ENCODE assay signal across 9 mouse cellular contexts in genomic region chr14:73632648-73633263, GRCm38 (mm10). TPM values are rescaled to one million over a fixed set of nuclear protein-coding genes. Genes with fewer than 3 reads are reported as not detected.
DNase-seq lines count a peak whose midpoint lies in the region; ATAC-seq and TF ChIP-seq lines count a peak whose summit lies in the region.
"Had no signal": no experiment of that assay in that cellular context is flagged by ENCODE, and none has a peak within 500 bp of the region (broad histone marks: within the 10 kb centered on the region; RNA-seq: fewer than 3 reads in every experiment).

No protein-coding gene starts in this region.

- no peak for ATAC-seq in liver, embryonic 12.5 days
- peak; percentile 56 for ATAC-seq in granulocyte monocyte progenitor cell, adult 5-6 weeks (replicated peaks; ENCODE audit: poor library complexity, severe bottlenecking)

- H3K4me2 ChIP-seq in liver, embryonic 12.5 days = no peak overlapping the region

- no peak for TF ChIP-seq POLR2A in liver, adult 2 months (IDR thresholded peaks at IDR 0.05; ENCODE audit: extremely low read depth, insufficient read depth, low read length)

- intact Hi-C loops in left cerebral cortex, postnatal 10 days (cut with DNase I) = no loop called here

- TF ChIP-seq CTCF in liver, adult 2 months (IDR thresholded peaks at IDR 0.05; ENCODE audit: low read depth, low read length) = no peak

- H3K4me1 ChIP-seq in liver, adult 2 months (ENCODE audit: control insufficient read depth, insufficient read depth, low read length) = peaks cover 20% of the 10 kb centered on the region
- no peaks in the 10 kb centered on the region for H3K4me1 ChIP-seq in liver, embryonic 12.5 days

- peak overlapping the region; percentile 86; the same call in 1 of the 2 replicates for H3K27ac ChIP-seq in liver, adult 2 months (replicated peaks; ENCODE audit: insufficient read depth, low read depth, low read length)
- H3K27ac ChIP-seq in liver, embryonic 12.5 days = no peak overlapping the region
- H3K27ac ChIP-seq: kidney, postnatal 0 days had no signal

- 13% methylated on average over 9 of the region's 9 CpGs for WGBS in liver, adult 2 months
- WGBS in liver, embryonic 12.5 days (ENCODE audit: insufficient replicate concordance) = 62% methylated on average over 9 of the region's 9 CpGs

- H3K79me2 ChIP-seq in liver, adult 2 months (ENCODE audit: control insufficient read depth, insufficient read depth, low read length) = no peaks in the 10 kb centered on the region

- no peak overlapping the region for H3K9ac ChIP-seq in liver, adult 2 months (ENCODE audit: low read depth, low read length)
- no peak overlapping the region for H3K9ac ChIP-seq in liver, embryonic 12.5 days

- no peak overlapping the region for H3K4me3 ChIP-seq in liver, adult 2 months (ENCODE audit: insufficient read depth, low read depth, low read length)
- H3K4me3 ChIP-seq in liver, embryonic 12.5 days = no peak overlapping the region
- H3K4me3 ChIP-seq: myocyte had no signal

- H3K36me3 ChIP-seq in liver, adult 2 months (ENCODE audit: control insufficient read depth, insufficient read depth, low read length) = no peaks in the 10 kb centered on the region
- no peaks in the 10 kb centered on the region for H3K36me3 ChIP-seq in liver, embryonic 12.5 days

- H3K27me3 ChIP-seq in liver, adult 2 months (ENCODE audit: control insufficient read depth, insufficient read depth, low read length) = no peaks in the 10 kb centered on the region
- H3K27me3 ChIP-seq in liver, embryonic 12.5 days (replicated peaks) = no peaks in the 10 kb centered on the region

- DNase-seq in liver, adult 2 months (ENCODE audit: extremely low read depth, low read depth, low spot score) = peak; percentile 94
- DNase-seq in cerebellum, adult 11-12 months = peak; percentile 58
- DNase-seq in left cerebral cortex, postnatal 10 days (ENCODE audit: extremely low spot score in 1 of 2, low spot score in 2 of 2) = peak; percentile 40 to 80
- no peak for DNase-seq in thymus, adult 18-20 months
- no peak for DNase-seq in neural tube, embryonic 10.5 days (ENCODE audit: extremely low spot score, low spot score)

- H3K9me3 ChIP-seq in liver, embryonic 12.5 days (replicated peaks) = no peaks in the 10 kb centered on the region

RNA-seq across cellular contexts. Expression of gene Gm21750, which starts 28.3 kb away (rescaled TPM):
- total RNA-seq in liver, adult 2 months (2014; rRNA removed) = not detected in 2 replicates
- not detected in 2 replicates for polyA plus RNA-seq in liver, adult 2 months (2012; rRNA removed)
- polyA plus RNA-seq in liver, embryonic 12.5 days (2016; fragmentation: Nextera tagmentation; extraction: Ambion mirVana) = not detected in 2 replicates
- total RNA-seq in granulocyte monocyte progenitor cell, adult 5-6 weeks (2014; fragmentation: Nextera tagmentation) = not detected in 2 replicates
- total RNA-seq in granulocyte monocyte progenitor cell, adult 5-6 weeks (2017) = not detected in 2 replicates
- total RNA-seq in left cerebral cortex, postnatal 10 days (2021) = under 1 TPM in 1 of 2 experiments, not detected in 1; 0.21 TPM
- polyA plus RNA-seq: kidney, postnatal 0 days; myocyte had no signal

Comparison
In these comparisons a context has a peak if more than half of its experiments do, and no peak if none do; other contexts are left out.
1. DNase-seq: peak in liver, adult 2 months (single experiment), cerebellum, adult 11-12 months (single experiment) and left cerebral cortex, postnatal 10 days (2 of 2); none in thymus, adult 18-20 months (0 of 2) and neural tube, embryonic 10.5 days (single experiment).